Mouse (Mus musculus) cerebellum, postnatal 25 days (tissue): Measurements from ENCODE around the gene Kif28.
"Not testable (repeated sequence)": the region's sequence is repeated elsewhere in the genome, so short reads cannot be mapped to it uniquely, and the experiment has no call there.

Experiments
- DNase-seq, 2 experiments: peaks; one replicate each; pipeline ENCODE4 v3.0.0; 2021; ENCODE audit warnings: mixed read lengths in 2 of 2

The Kif28 gene

GRCm38 (mm10) chr1:179704150-179704549, 40.9 kb downstream of the Kif28 start:
- no peak for DNase-seq

- DNase-seq: no peak
Measured at GRCm38 (mm10) chr1:179689479-179689878, 55.6 kb downstream of the Kif28 start.

GRCm38 (mm10) chr1:179688914-179689313, 56.2 kb downstream of the Kif28 start:
- no peak for DNase-seq

- no peak for DNase-seq
Measured at GRCm38 (mm10) chr1:179688415-179688814, 56.7 kb downstream of the Kif28 start.

GRCm38 (mm10) chr1:179687966-179688365, 57.1 kb downstream of the Kif28 start:
- DNase-seq: peak; percentile 70 to 78

- DNase-seq: no peak
Measured at GRCm38 (mm10) chr1:179687305-179687704, 57.8 kb downstream of the Kif28 start.

- DNase-seq: no peak
Measured at GRCm38 (mm10) chr1:179686781-179687180, 58.3 kb downstream of the Kif28 start.

- no peak for DNase-seq
Measured at GRCm38 (mm10) chr1:179686348-179686747, 58.7 kb downstream of the Kif28 start.

GRCm38 (mm10) chr1:179682753-179683152, 62.3 kb downstream of the Kif28 start:
- DNase-seq: not testable (repeated sequence)

- no peak for DNase-seq
Measured at GRCm38 (mm10) chr1:179679326-179679725, 65.7 kb downstream of the Kif28 start.

GRCm38 (mm10) chr1:179677031-179677430, 68.0 kb downstream of the Kif28 start:
- no peak for DNase-seq

- no peak for DNase-seq
Measured at GRCm38 (mm10) chr1:179674355-179674754, 70.7 kb downstream of the Kif28 start.

GRCm38 (mm10) chr1:179668836-179669537, 76.1 kb downstream of the Kif28 start:
- peak in 1 of 2 experiments; percentile 16 for DNase-seq

- DNase-seq: peak; percentile 89 to 94
Measured at GRCm38 (mm10) chr1:179668013-179668805, 76.9 kb downstream of the Kif28 start, which contains the start of gene Sccpdh. Gene Sccpdh, plus strand, starts transcription at chr1:179668210.

GRCm38 (mm10) chr1:179667450-179667849, 77.6 kb downstream of the Kif28 start:
- no peak for DNase-seq

GRCm38 (mm10) chr1:179666971-179667370, 78.1 kb downstream of the Kif28 start:
- DNase-seq: no peak

- no peak for DNase-seq
Measured at GRCm38 (mm10) chr1:179664309-179664930, 80.7 kb downstream of the Kif28 start.

GRCm38 (mm10) chr1:179663065-179663464, 82.0 kb downstream of the Kif28 start:
- no peak for DNase-seq

- DNase-seq: peak in 1 of 2 experiments; percentile 3
Measured at GRCm38 (mm10) chr1:179651224-179651623, 93.8 kb downstream of the Kif28 start.

GRCm38 (mm10) chr1:179650284-179650683, 94.8 kb downstream of the Kif28 start:
- peak in 1 of 2 experiments; percentile 0 for DNase-seq

- DNase-seq: no peak
Measured at GRCm38 (mm10) chr1:179649324-179649723, 95.7 kb downstream of the Kif28 start.

- DNase-seq: not testable (repeated sequence)
Measured at GRCm38 (mm10) chr1:179648678-179649077, 96.4 kb downstream of the Kif28 start.

- DNase-seq: no peak
Measured at GRCm38 (mm10) chr1:179645980-179646268, 99.1 kb downstream of the Kif28 start.
